Mouse (Mus musculus) heart, embryonic 13.5 days (tissue): Measurements from ENCODE around the gene Vmn2r87. TPM values are rescaled to one million over a fixed set of nuclear protein-coding genes. Genes with fewer than 3 reads are reported as not detected.

Experiments
- polyA plus RNA-seq: library from polyadenylated mRNA; unstranded; fragments of >200 nt; fragmentation: Nextera tagmentation; extraction: Ambion mirVana; gene quantifications from 2 replicates; pipeline ENCODE4 v1.2.1, GENCODE M21; 2015

Vmn2r87 gene
- polyA plus RNA-seq, 1 experiment from 2014 or later, result not detected

Other genes with a start within 250 kb of the Vmn2r87 start
- not detected in 2 replicates for gene Neurod4, start 217.2 kb downstream of the Vmn2r87 start, polyA plus RNA-seq
- gene Tespa1, start 174.5 kb downstream of the Vmn2r87 start, polyA plus RNA-seq, result 0.28 and 0.34 TPM in 2 replicates
- gene Vmn2r84, start 103.1 kb downstream of the Vmn2r87 start, polyA plus RNA-seq, result not detected in 2 replicates
- gene Vmn2r85, start 67.7 kb downstream of the Vmn2r87 start, polyA plus RNA-seq, result not detected in 2 replicates
- gene Vmn2r86, start 41.3 kb downstream of the Vmn2r87 start, polyA plus RNA-seq, result not detected in 2 replicates